Mouse (Mus musculus) lung, postnatal 0 days (tissue): ENCODE results near the gene Dab2ip.

Source experiments
- CTCF ChIP-seq: IDR thresholded peaks from 2 replicates; pipeline ENCODE4 v1.5.1; 2016; ENCODE audit warnings: antibody characterized with exemption, mild to moderate bottlenecking
- EP300 ChIP-seq: IDR thresholded peaks from 2 replicates; pipeline ENCODE4 v1.6.1; 2016; ENCODE audit warnings: antibody characterized with exemption, mild to moderate bottlenecking, control low read depth

DNA sequence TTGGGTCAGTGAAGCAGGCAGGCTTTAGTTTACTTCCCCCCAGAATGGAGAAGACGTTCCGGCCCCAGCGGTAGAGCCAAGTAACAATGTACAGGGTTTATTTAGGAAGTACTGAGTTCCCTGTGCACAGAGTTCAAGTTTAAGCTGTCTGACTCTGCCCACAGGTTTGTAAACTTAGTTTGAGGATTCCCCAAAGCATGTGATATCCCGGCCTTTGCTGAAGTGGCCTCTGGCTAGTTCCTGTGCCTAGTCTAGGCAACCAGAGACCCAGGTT is 65.0 kb downstream of the Dab2ip start:
- TF ChIP-seq CTCF (no peak), EP300 (no peak)
